12 mouse cellular contexts compared by ENCODE assay signal in genomic region chr14:27341486-27341885, GRCm38 (mm10).
A peak's percentile ranks its signal among the peaks of the same experiment; 100 is the strongest.
DNase-seq lines count a peak whose midpoint lies in the region; ATAC-seq and TF ChIP-seq lines count a peak whose summit lies in the region.
"Had no signal": no experiment of that assay in that cellular context is flagged by ENCODE, and none has a peak within 500 bp of the region (broad histone marks: within the 10 kb centered on the region; RNA-seq: fewer than 3 reads in every experiment).

No protein-coding gene starts in this region.

- H3K27ac ChIP-seq in midbrain, postnatal 0 days (ENCODE audit: low read depth, low read length) = no peak overlapping the region
- H3K27ac ChIP-seq: hindbrain, embryonic 10.5 days; limb, embryonic 13.5 days had no signal

- no peaks in the 10 kb centered on the region for H3K27me3 ChIP-seq in midbrain, postnatal 0 days (ENCODE audit: insufficient read depth, low read length)

- H3K4me2 ChIP-seq in midbrain, postnatal 0 days (ENCODE audit: low read depth, low read length, poor library complexity, severe bottlenecking) = no peak overlapping the region
- H3K4me2 ChIP-seq: limb, embryonic 13.5 days had no signal

- DNase-seq in heart, adult 11 months = peak; percentile 90
- no peak for DNase-seq in heart, adult 18-20 months
- DNase-seq in 3134 (ENCODE audit: extremely low read depth, insufficient read length, low spot score) (peak; percentile 69), adipocyte (ENCODE audit: low spot score) (no peak)
- DNase-seq in T-cell, adult 2 months (ENCODE audit: low spot score) = peak; percentile 87
- DNase-seq in midbrain, postnatal 0 days (ENCODE audit: low spot score) = no peak
- no peak for DNase-seq in urinary bladder, postnatal 25 days (ENCODE audit: low spot score)
- DNase-seq: cerebellum, adult 2 months; kidney, postnatal 36 days had no signal

- H3K36me3 ChIP-seq in midbrain, postnatal 0 days (ENCODE audit: insufficient read depth, low read length) = no peaks in the 10 kb centered on the region
- H3K36me3 ChIP-seq: hindbrain, embryonic 10.5 days had no signal

- no peak for TF ChIP-seq CTCF in midbrain, postnatal 0 days (IDR thresholded peaks at IDR 0.05)

- H3K4me3 ChIP-seq in midbrain, postnatal 0 days (ENCODE audit: low read depth, low read length) = no peak overlapping the region
- H3K4me3 ChIP-seq: hindbrain, embryonic 10.5 days; limb, embryonic 13.5 days had no signal

- ATAC-seq in megakaryocyte progenitor cell, adult 5-6 weeks (replicated peaks; ENCODE audit: poor library complexity) = peak; percentile 73
- no peak for ATAC-seq in midbrain, postnatal 0 days (ENCODE audit: low FRiP score)

- 83% methylated on average over 5 of the region's 5 CpGs for WGBS in midbrain, postnatal 0 days

- no peaks in the 10 kb centered on the region for H3K9me3 ChIP-seq in midbrain, postnatal 0 days (ENCODE audit: low read length)
- H3K9me3 ChIP-seq: hindbrain, embryonic 10.5 days; limb, embryonic 13.5 days had no signal

- no peak overlapping the region for H3K9ac ChIP-seq in midbrain, postnatal 0 days (replicated peaks; ENCODE audit: low read length, poor library complexity, severe bottlenecking)
- H3K9ac ChIP-seq: limb, embryonic 13.5 days had no signal

- no peaks in the 10 kb centered on the region for H3K4me1 ChIP-seq in midbrain, postnatal 0 days (ENCODE audit: insufficient read depth, low read length)

Comparison
In these comparisons a context has a peak if more than half of its experiments do, and no peak if none do; other contexts are left out.
1. DNase-seq: peak in heart, adult 11 months (single experiment), 3134 (single experiment) and T-cell, adult 2 months (single experiment); none in heart, adult 18-20 months (0 of 2), midbrain, postnatal 0 days (single experiment), urinary bladder, postnatal 25 days (single experiment) and adipocyte (single experiment).